Mouse (Mus musculus): Measurements from ENCODE around the gene Zfp68. TPM values are rescaled to one million over a fixed set of nuclear protein-coding genes. Genes with fewer than 3 reads are reported as not detected.

The Zfp68 gene
- 5.0 and 7.1 TPM in 2 replicates for polyA plus RNA-seq (2012; rRNA removed)

- WGBS = under 1% methylated on average over 43 of the region's 43 CpGs
- peak; percentile 98 for DNase-seq
- TF ChIP-seq POLR2A (IDR thresholded peaks at IDR 0.05; ENCODE audit: low read depth, low read length) (peak; percentile 91), CTCF (conservative IDR thresholded peaks at IDR 0.05; ENCODE audit: insufficient read depth, insufficient read length, low read depth, low read length) (peak; percentile 49)
- peak within 1 kb of the TSS; percentile 97 for H3K4me3 ChIP-seq (ENCODE audit: insufficient read depth, low read depth, low read length)
- peaks cover 3% of the 10 kb centered on the region; the same call in 1 of the 2 replicates for H3K4me1 ChIP-seq (ENCODE audit: control insufficient read depth, insufficient read depth, low read length)
- H3K27ac ChIP-seq (ENCODE audit: insufficient read depth, low read depth, low read length) = peak within 1 kb of the TSS; percentile 98
- no peaks in the 10 kb centered on the region for H3K27me3 ChIP-seq (replicated peaks; ENCODE audit: control insufficient read depth, insufficient read depth, low read length)
- H3K36me3 ChIP-seq (ENCODE audit: control insufficient read depth, insufficient read depth, low read length) = peaks cover 14% of the 10 kb centered on the region
Measured at GRCm38 (mm10) chr5:138619211-138620128, at the start of gene Zfp68. Zfp68 (minus strand) TSS chr5:138619761.

- TF ChIP-seq POLR2A (IDR thresholded peaks at IDR 0.05; ENCODE audit: low read depth, low read length) (no peak), CTCF (conservative IDR thresholded peaks at IDR 0.05; ENCODE audit: insufficient read depth, insufficient read length, low read depth, low read length) (peak; percentile 87)
- H3K4me3 ChIP-seq (ENCODE audit: insufficient read depth, low read depth, low read length) = no peak overlapping the region
- no peaks in the 10 kb centered on the region for H3K36me3 ChIP-seq (ENCODE audit: control insufficient read depth, insufficient read depth, low read length)
- no peak overlapping the region for H3K27ac ChIP-seq (ENCODE audit: insufficient read depth, low read depth, low read length)
- DNase-seq = peak; percentile 47
- H3K27me3 ChIP-seq (replicated peaks; ENCODE audit: control insufficient read depth, insufficient read depth, low read length) = no peaks in the 10 kb centered on the region
- 6% methylated on average over 5 of the region's 5 CpGs for WGBS
- H3K4me1 ChIP-seq (ENCODE audit: control insufficient read depth, insufficient read depth, low read length) = no peaks in the 10 kb centered on the region
Measured at GRCm38 (mm10) chr5:138658922-138659321, 39.4 kb upstream of the Zfp68 start.

DNA sequence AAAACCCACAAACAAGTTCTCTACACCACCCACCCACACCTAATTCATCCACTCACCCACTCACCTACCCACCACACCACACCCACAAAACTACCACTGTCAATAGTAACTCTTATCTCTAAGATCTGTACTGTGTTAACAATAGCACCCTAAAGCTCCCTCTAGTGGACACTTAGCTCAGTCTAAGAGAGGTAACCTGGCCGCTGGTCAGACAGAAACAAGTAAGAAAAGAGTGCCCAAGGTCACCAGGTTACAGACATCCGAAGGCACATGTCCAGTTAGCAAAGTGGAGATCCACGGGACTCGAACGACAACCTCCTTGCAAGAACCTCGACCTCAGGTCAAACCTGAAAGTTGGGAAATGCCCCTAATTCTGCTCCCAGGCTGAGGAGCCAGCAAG is 38.3 kb upstream of the Zfp68 start:
- no peaks in the 10 kb centered on the region for H3K36me3 ChIP-seq (ENCODE audit: control insufficient read depth, insufficient read depth, low read length)
- 14% methylated on average over 6 of the region's 6 CpGs for WGBS
- DNase-seq = peak; percentile 73
- no peak overlapping the region for H3K27ac ChIP-seq (ENCODE audit: insufficient read depth, low read depth, low read length)
- H3K4me1 ChIP-seq (ENCODE audit: control insufficient read depth, insufficient read depth, low read length) = no peaks in the 10 kb centered on the region
- H3K27me3 ChIP-seq (replicated peaks; ENCODE audit: control insufficient read depth, insufficient read depth, low read length) = no peaks in the 10 kb centered on the region
- H3K4me3 ChIP-seq (ENCODE audit: insufficient read depth, low read depth, low read length) = no peak overlapping the region
- TF ChIP-seq POLR2A (IDR thresholded peaks at IDR 0.05; ENCODE audit: low read depth, low read length) (no peak), CTCF (conservative IDR thresholded peaks at IDR 0.05; ENCODE audit: insufficient read depth, insufficient read length, low read depth, low read length) (0 out of 2 replicates have a peak, but pooled peaks have one; percentile 25)

DNA sequence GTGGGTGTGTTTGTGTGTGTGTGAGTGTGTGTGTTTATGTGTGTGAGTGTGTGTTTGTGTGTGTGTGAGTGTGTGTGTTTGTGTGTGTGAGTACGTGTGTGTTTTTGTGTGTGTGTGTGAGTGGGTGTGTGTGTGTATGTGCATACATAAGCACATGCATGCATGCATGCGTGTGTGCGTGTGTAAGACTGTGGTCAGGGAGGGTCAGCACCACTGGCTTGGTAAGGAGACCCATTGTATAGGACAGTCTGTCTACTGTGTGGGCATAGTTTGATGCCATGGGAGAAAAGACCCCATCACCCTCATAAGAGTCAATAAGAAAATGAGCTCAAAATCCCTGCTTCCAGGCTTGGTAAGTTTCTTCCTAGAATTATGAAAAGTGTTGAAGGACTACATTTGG is 37.8 kb upstream of the Zfp68 start:
- no peak for DNase-seq
- Histone ChIP-seq H3K36me3 (ENCODE audit: control insufficient read depth, insufficient read depth, low read length) (no peaks in the 10 kb centered on the region), H3K4me1 (ENCODE audit: control insufficient read depth, insufficient read depth, low read length) (no peaks in the 10 kb centered on the region), H3K27ac (ENCODE audit: insufficient read depth, low read depth, low read length) (no peak overlapping the region), H3K27me3 (replicated peaks; ENCODE audit: control insufficient read depth, insufficient read depth, low read length) (no peaks in the 10 kb centered on the region), H3K4me3 (ENCODE audit: insufficient read depth, low read depth, low read length) (no peak overlapping the region)
- no peak for TF ChIP-seq CTCF (conservative IDR thresholded peaks at IDR 0.05; ENCODE audit: insufficient read depth, insufficient read length, low read depth, low read length)
- TF ChIP-seq POLR2A (IDR thresholded peaks at IDR 0.05; ENCODE audit: low read depth, low read length) = no peak
- 93% methylated on average over 3 of the region's 3 CpGs for WGBS

GRCm38 (mm10) chr5:138656477-138657156 is 37.1 kb upstream of the Zfp68 start:
- H3K27me3 ChIP-seq (replicated peaks; ENCODE audit: control insufficient read depth, insufficient read depth, low read length) = no peaks in the 10 kb centered on the region
- no peaks in the 10 kb centered on the region for H3K36me3 ChIP-seq (ENCODE audit: control insufficient read depth, insufficient read depth, low read length)
- no peak for TF ChIP-seq POLR2A (IDR thresholded peaks at IDR 0.05; ENCODE audit: low read depth, low read length)
- peak; percentile 67 for TF ChIP-seq CTCF (conservative IDR thresholded peaks at IDR 0.05; ENCODE audit: insufficient read depth, insufficient read length, low read depth, low read length)
- DNase-seq = peak; percentile 56
- no peaks in the 10 kb centered on the region for H3K4me1 ChIP-seq (ENCODE audit: control insufficient read depth, insufficient read depth, low read length)
- H3K4me3 ChIP-seq (ENCODE audit: insufficient read depth, low read depth, low read length) = no peak overlapping the region
- WGBS = 21% methylated on average over 2 of the region's 2 CpGs
- H3K27ac ChIP-seq (ENCODE audit: insufficient read depth, low read depth, low read length) = no peak overlapping the region

DNA sequence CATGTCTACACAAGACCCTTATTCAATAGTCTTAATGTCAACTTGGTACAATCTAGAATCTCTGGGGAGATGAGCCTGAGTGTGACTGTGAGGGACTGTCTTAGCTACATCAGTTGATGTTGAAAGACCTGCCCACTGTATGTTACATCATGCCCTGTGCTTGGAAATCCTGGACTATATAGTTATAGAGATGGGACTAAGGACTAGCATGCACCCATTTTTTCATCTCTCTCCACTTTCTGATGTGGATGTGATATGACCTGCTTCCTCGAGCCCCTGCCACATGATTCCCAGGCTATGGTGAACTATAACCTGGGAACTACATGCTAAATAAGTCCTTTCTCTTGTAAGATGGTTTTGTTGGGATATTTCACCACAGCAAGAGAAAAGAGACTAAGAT is 33.4 kb upstream of the Zfp68 start:
- no peak for DNase-seq
- WGBS = 96% methylated on average over 1 of the region's 1 CpGs
- Histone ChIP-seq H3K4me3 (ENCODE audit: insufficient read depth, low read depth, low read length) (no peak overlapping the region), H3K36me3 (ENCODE audit: control insufficient read depth, insufficient read depth, low read length) (peaks cover 3% of the 10 kb centered on the region; the same call in 1 of the 2 replicates), H3K27ac (ENCODE audit: insufficient read depth, low read depth, low read length) (no peak overlapping the region), H3K4me1 (ENCODE audit: control insufficient read depth, insufficient read depth, low read length) (no peaks in the 10 kb centered on the region), H3K27me3 (replicated peaks; ENCODE audit: control insufficient read depth, insufficient read depth, low read length) (no peaks in the 10 kb centered on the region)
- TF ChIP-seq CTCF (conservative IDR thresholded peaks at IDR 0.05; ENCODE audit: insufficient read depth, insufficient read length, low read depth, low read length) (no peak), POLR2A (IDR thresholded peaks at IDR 0.05; ENCODE audit: low read depth, low read length) (no peak)

DNA sequence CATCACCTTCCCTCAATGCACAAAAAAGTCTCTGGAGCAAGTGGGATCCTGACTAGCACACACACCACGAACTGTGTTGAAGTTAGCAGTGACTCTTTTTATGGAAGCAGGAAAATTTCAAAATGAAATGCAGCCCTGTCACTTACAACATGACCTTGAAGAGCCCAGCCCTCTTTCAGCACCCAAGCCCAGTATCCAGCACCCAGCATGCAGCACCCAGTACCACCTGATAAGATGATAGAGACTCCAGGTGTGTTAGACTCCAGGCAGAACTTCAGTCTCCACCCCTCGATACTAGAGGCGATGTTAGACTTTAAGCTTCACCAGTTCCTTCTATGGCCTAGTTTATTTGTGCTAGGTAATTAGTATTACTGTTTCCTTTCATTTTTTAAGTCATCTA is 22.2 kb upstream of the Zfp68 start:
- no peak for TF ChIP-seq POLR2A (IDR thresholded peaks at IDR 0.05; ENCODE audit: low read depth, low read length)
- TF ChIP-seq CTCF (conservative IDR thresholded peaks at IDR 0.05; ENCODE audit: insufficient read depth, insufficient read length, low read depth, low read length) = no peak
- Histone ChIP-seq H3K27ac (ENCODE audit: insufficient read depth, low read depth, low read length) (no peak overlapping the region), H3K27me3 (replicated peaks; ENCODE audit: control insufficient read depth, insufficient read depth, low read length) (no peaks in the 10 kb centered on the region), H3K4me3 (ENCODE audit: insufficient read depth, low read depth, low read length) (no peak overlapping the region), H3K36me3 (ENCODE audit: control insufficient read depth, insufficient read depth, low read length) (peaks cover 5% of the 10 kb centered on the region), H3K4me1 (ENCODE audit: control insufficient read depth, insufficient read depth, low read length) (no peaks in the 10 kb centered on the region)
- DNase-seq = no peak
- 91% methylated on average over 3 of the region's 3 CpGs for WGBS

Measured in kidney, adult 2 months (tissue).